Mouse (Mus musculus) liver, embryonic 16.5 days (tissue): ENCODE measurements around the gene Engase. TPM values are rescaled to one million over a fixed set of nuclear protein-coding genes. Genes with fewer than 3 reads are reported as not detected.

Experiments
- ATAC-seq: fragments of 200-750 bp; cut with Nextera tagmentation; 2 replicates; pipeline ENCODE4 v1.8.0; 2017; ENCODE audit warnings: low read depth, mild to moderate bottlenecking, moderate number of reproducible peaks, moderate library complexity
- H3K27ac ChIP-seq: fragments of 300-500 bp; sonication (generic); 2 replicates; pipeline ENCODE4 v1.5.1; 2014; ENCODE audit warnings: mild to moderate bottlenecking, low read length
- H3K27me3 ChIP-seq: fragments of 300-500 bp; sonication (generic); 2 replicates; pipeline ENCODE4 v1.6.1; 2014; ENCODE audit warnings: low read depth, low read length, mixed read lengths; ENCODE audit not compliant: control insufficient read depth, insufficient read depth
- H3K36me3 ChIP-seq: fragments of 300-500 bp; sonication (generic); 2 replicates; pipeline ENCODE4 v1.6.1; 2014; ENCODE audit warnings: mild to moderate bottlenecking; ENCODE audit not compliant: control insufficient read depth, insufficient read depth
- H3K4me1 ChIP-seq: fragments of 300-500 bp; sonication (generic); 2 replicates; pipeline ENCODE4 v1.6.1; 2014; ENCODE audit warnings: low read depth, low read length, mixed read lengths; ENCODE audit not compliant: control insufficient read depth
- H3K4me2 ChIP-seq: fragments of 300-500 bp; sonication (generic); 2 replicates; pipeline ENCODE4 v1.6.1; 2014; ENCODE audit warnings: low read depth, low read length, mixed read lengths
- H3K4me3 ChIP-seq: fragments of 300-500 bp; sonication (generic); 2 replicates; pipeline ENCODE4 v1.5.1; 2014; ENCODE audit warnings: low read depth, mild to moderate bottlenecking, low read length
- H3K9ac ChIP-seq: fragments of 300-500 bp; sonication (generic); 2 replicates; pipeline ENCODE4 v1.6.1; 2014; ENCODE audit warnings: low read depth, low read length
- H3K9me3 ChIP-seq: fragments of 300-500 bp; sonication (generic); replicated peaks from 2 replicates; pipeline ENCODE4 v1.6.1; 2016; ENCODE audit warnings: low read length; ENCODE audit not compliant: control insufficient read depth
- whole genome bisulfite sequencing: fragments of 180-500 bp; shearing (Covaris S2); extraction: QIAGEN DNeasy Blood & Tissue Kit; methylation state at CpG from one replicate; pipeline ENCODE4 v1.1.7; 2014; ENCODE audit not compliant: insufficient replicate concordance; 5-methylcytosine and 5-hydroxymethylcytosine counted together
- polyA plus RNA-seq: library from polyadenylated mRNA; unstranded; fragments of >200 nt; fragmentation: Nextera tagmentation; extraction: Ambion mirVana; gene quantifications from 2 replicates; pipeline ENCODE4 v1.2.1, GENCODE M21; 2015

Gene Engase
- polyA plus RNA-seq, 1 experiment from 2014 or later = 5.7 TPM

GRCm38 (mm10) chr11:118481751-118482150, 5.1 kb downstream of the Engase start:
- no peak overlapping the region for H3K4me2 ChIP-seq
- no peak overlapping the region for H3K4me3 ChIP-seq
- no peaks in the 10 kb centered on the region for H3K9me3 ChIP-seq
- WGBS = 85% methylated on average over 14 of the region's 14 CpGs
- no peak for ATAC-seq
- no peak overlapping the region for H3K27ac ChIP-seq
- peaks cover 8% of the 10 kb centered on the region for H3K4me1 ChIP-seq
- peaks cover 3% of the 10 kb centered on the region for H3K36me3 ChIP-seq
- no peak overlapping the region for H3K9ac ChIP-seq
- H3K27me3 ChIP-seq = no peaks in the 10 kb centered on the region

DNA sequence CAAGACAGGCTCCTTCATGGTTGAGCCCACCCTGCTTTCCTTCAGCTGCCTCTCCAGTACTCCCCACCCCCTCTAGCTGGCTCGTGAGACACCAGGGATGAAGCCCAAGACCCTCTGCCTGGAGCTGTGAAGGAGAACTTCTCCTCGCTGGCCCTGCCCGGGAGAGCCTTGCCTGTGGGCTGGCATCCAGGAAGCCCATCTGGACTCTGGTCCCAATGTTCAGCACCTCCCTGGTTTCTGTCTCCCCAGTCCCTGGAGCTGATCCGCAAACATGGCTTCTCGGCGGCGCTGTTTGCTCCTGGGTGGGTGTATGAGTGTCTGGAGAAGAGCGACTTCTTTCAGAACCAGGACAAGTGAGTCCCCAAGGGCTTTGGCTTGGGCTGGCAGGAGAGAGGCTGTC, 7.5 kb downstream of the Engase start:
- Histone ChIP-seq H3K27me3 (no peaks in the 10 kb centered on the region), H3K4me1 (no peaks in the 10 kb centered on the region), H3K9me3 (no peaks in the 10 kb centered on the region), H3K9ac (no peak overlapping the region), H3K27ac (no peak overlapping the region), H3K4me3 (no peak overlapping the region), H3K4me2 (no peak overlapping the region), H3K36me3 (peaks cover 3% of the 10 kb centered on the region)
- WGBS = 88% methylated on average over 8 of the region's 8 CpGs
- no peak for ATAC-seq

DNA sequence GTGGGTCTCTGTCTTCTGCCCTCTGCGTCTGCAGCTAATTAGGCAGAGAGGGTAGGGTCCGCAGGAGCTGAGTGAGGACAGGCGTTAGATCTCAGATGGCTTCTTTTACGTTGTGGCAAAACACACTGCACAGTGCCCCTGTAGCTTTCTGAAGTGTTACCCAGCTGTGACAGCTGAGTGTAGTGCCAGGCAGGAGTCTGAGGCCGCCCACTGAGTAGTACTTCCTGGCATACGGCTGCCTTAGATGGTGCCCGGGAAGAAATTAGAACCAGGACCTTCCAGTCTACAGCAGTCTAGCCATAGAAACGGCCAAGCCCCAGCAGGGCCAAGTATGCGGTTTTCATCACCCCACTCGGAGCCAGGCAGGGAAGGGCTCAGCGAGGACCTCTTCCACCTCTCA, 8.7 kb downstream of the Engase start:
- peaks cover 3% of the 10 kb centered on the region for H3K36me3 ChIP-seq
- H3K9me3 ChIP-seq = no peaks in the 10 kb centered on the region
- H3K9ac ChIP-seq = no peak overlapping the region
- ATAC-seq = no peak
- H3K4me1 ChIP-seq = peaks cover under 1% of the 10 kb centered on the region
- H3K4me3 ChIP-seq = no peak overlapping the region
- no peak overlapping the region for H3K27ac ChIP-seq
- H3K4me2 ChIP-seq = no peak overlapping the region
- WGBS = 74% methylated on average over 11 of the region's 11 CpGs
- no peaks in the 10 kb centered on the region for H3K27me3 ChIP-seq

DNA sequence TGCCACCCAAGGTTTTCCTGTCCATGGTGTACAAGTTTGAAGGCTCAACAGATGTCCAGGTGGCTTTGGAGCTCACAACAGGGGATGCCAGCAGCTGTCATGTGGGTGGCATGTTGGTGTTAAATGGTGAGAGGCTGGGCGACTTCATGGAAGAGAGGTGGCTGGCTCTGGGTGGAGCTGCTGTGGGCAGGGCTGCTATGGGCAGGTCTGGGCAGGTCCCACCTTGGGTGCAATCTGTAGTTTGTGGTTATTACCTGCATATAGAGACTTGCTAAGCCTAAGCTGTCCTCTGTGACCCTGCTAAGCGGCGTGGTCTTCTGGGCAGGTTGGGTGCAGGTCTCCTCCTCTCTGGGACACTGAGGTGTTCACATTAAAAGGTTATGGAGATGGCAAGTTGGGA, 9.2 kb downstream of the Engase start:
- Histone ChIP-seq H3K27me3 (no peaks in the 10 kb centered on the region), H3K36me3 (peaks cover 3% of the 10 kb centered on the region), H3K4me2 (no peak overlapping the region), H3K9ac (no peak overlapping the region), H3K9me3 (no peaks in the 10 kb centered on the region), H3K4me1 (peaks cover 5% of the 10 kb centered on the region), H3K27ac (no peak overlapping the region), H3K4me3 (no peak overlapping the region)
- ATAC-seq = no peak
- WGBS = 72% methylated on average over 3 of the region's 3 CpGs

GRCm38 (mm10) chr11:118486281-118486680, 9.7 kb downstream of the Engase start:
- ATAC-seq = no peak
- H3K27me3 ChIP-seq = no peaks in the 10 kb centered on the region
- peaks cover 5% of the 10 kb centered on the region for H3K4me1 ChIP-seq
- H3K9ac ChIP-seq = no peak overlapping the region
- H3K4me3 ChIP-seq = no peak overlapping the region
- H3K36me3 ChIP-seq = peaks cover 3% of the 10 kb centered on the region
- H3K4me2 ChIP-seq = no peak overlapping the region
- no peak overlapping the region for H3K27ac ChIP-seq
- no peaks in the 10 kb centered on the region for H3K9me3 ChIP-seq
- WGBS = 83% methylated on average over 6 of the region's 6 CpGs

GRCm38 (mm10) chr11:118486881-118487772, 10.5 kb downstream of the Engase start:
- Histone ChIP-seq H3K27ac (no peak overlapping the region), H3K4me3 (no peak overlapping the region), H3K27me3 (no peaks in the 10 kb centered on the region), H3K4me1 (peaks cover 5% of the 10 kb centered on the region), H3K4me2 (no peak overlapping the region), H3K9me3 (no peaks in the 10 kb centered on the region), H3K36me3 (peaks cover 3% of the 10 kb centered on the region), H3K9ac (no peak overlapping the region)
- 77% methylated on average over 29 of the region's 29 CpGs for WGBS
- ATAC-seq = no peak

DNA sequence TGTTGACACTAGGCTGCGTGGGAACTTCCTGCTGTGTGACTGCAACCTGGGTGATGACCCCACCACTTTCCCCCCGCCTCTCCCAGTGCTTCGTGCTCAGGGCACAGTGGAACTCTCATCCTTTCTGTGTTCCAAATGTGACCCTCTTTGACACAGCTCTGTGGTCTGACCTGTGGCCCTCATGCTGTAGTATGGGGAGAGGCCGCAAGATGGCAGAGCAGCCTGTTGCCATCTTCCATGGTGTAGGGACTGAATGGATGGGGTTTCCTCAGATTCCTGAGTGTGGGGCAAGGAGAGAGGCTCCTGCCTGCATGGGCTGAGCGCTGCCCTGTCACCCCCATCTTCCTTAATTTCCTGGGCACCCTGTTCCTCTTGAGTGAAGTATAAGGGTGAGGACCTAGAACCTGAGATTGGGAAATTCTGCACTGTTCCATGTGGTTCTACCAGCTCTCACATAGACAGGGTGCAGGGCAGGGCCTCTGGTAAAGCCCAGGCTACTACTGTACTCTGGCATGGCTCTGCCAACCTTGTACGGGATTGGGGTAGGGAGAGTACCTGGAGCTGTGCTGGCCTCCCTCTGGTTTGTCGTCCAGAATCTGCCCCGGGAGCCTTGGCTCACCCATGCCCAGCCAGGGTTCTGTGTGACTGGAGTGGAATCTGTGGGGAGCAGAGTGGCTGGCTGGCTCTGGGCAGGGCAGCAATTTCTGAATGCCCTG, 11.7 kb downstream of the Engase start:
- H3K9me3 ChIP-seq = no peaks in the 10 kb centered on the region
- H3K4me1 ChIP-seq = peaks cover 5% of the 10 kb centered on the region
- no peak overlapping the region for H3K4me2 ChIP-seq
- no peak overlapping the region for H3K4me3 ChIP-seq
- no peak overlapping the region for H3K9ac ChIP-seq
- ATAC-seq = no peak
- 67% methylated on average over 8 of the region's 8 CpGs for WGBS
- H3K27ac ChIP-seq = no peak overlapping the region
- H3K27me3 ChIP-seq = no peaks in the 10 kb centered on the region
- peaks cover 3% of the 10 kb centered on the region for H3K36me3 ChIP-seq

DNA sequence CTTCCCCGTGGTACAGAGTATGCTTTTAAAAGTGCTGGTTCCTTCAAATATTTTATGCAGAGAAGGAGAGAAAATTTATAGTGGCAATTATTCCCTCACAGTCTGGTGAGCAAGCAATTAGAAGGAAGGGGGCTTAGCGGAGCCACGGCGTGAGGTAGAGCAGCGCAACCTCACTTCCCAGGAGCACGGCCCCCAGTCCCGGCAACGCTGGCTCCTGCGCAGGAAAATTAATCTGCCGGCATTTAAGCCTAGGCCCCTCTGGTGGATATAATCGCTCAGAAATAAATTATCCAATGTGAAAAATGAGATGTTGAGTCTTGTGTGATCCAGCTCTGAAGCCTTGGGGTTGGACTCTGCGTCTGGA, 12.3 kb downstream of the Engase start:
- no peak for ATAC-seq
- Histone ChIP-seq H3K4me2 (no peak overlapping the region), H3K4me3 (no peak overlapping the region), H3K9me3 (no peaks in the 10 kb centered on the region), H3K9ac (no peak overlapping the region), H3K27ac (no peak overlapping the region), H3K36me3 (peaks cover 3% of the 10 kb centered on the region), H3K27me3 (no peaks in the 10 kb centered on the region), H3K4me1 (peaks cover 5% of the 10 kb centered on the region)
- WGBS = 88% methylated on average over 12 of the region's 12 CpGs

DNA sequence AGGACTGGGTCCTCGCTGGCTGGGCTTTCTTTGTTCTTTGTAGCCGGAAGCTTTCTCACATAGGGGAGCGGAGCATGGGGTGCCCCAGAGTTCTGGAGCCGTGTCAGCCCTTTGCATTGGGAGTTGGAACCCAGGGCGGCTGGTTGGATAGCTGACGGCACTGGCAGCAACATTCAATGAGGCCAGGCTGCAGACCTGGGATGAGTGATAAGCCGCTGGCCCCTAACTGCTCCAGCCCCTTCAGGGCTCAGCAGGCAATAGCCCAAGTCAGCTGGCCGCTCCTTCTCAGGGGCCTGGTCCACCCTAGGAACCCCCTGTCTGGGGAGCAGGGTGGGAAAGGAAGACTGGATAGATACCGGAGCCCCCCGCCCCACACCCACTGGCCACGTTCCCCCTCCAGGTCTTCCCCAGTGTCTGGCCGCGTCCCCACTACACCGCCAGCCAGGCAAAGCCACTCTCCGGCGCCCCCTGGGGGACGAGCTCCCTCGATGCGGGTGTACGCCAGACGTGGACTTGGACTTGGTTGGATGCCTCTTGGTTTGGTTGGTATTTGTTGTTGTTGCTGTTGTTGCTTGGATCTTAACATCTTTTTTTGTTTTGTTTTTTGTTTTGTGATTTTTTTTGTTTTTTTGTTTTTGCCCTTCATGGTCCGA, 14.1 kb downstream of the Engase start:
- Histone ChIP-seq H3K27me3 (no peaks in the 10 kb centered on the region), H3K4me2 (peak overlapping the region; percentile 32), H3K36me3 (no peaks in the 10 kb centered on the region), H3K9ac (no peak overlapping the region), H3K27ac (no peak overlapping the region), H3K4me3 (no peak overlapping the region), H3K9me3 (no peaks in the 10 kb centered on the region), H3K4me1 (peaks cover 5% of the 10 kb centered on the region)
- WGBS = 14% methylated on average over 22 of the region's 22 CpGs
- ATAC-seq = peak; percentile 59
